Mouse (Mus musculus) gastrocnemius, adult 2 months (tissue): Measurements from ENCODE around the gene Slc22a17. TPM values are rescaled to one million over a fixed set of nuclear protein-coding genes. Genes with fewer than 3 reads are reported as not detected.

Source experiments
- DNase-seq: peaks from one replicate; pipeline ENCODE4 v3.0.0; 2022
- H3K27ac ChIP-seq: fragments of 200-600 bp; 2 replicates; pipeline ENCODE4 v1.8.1; 2022; ENCODE audit warnings: mild to moderate bottlenecking
- H3K4me3 ChIP-seq: fragments of 200-600 bp; 2 replicates; pipeline ENCODE4 v1.8.1; 2022; ENCODE audit warnings: mild to moderate bottlenecking, moderate library complexity
- CTCF ChIP-seq: fragments of 200-600 bp; IDR thresholded peaks from 2 replicates; pipeline ENCODE4 v1.8.1; 2022; ENCODE audit warnings: antibody characterized with exemption, mild to moderate bottlenecking, moderate library complexity
- intact Hi-C: fragments of 180-260 bp; cut with DNase I; formaldehyde crosslinking; loops from one replicate; pipeline ENCODE4 v1.15.1; 2025
- total RNA-seq, 2 experiments: library from RNA; stranded (reverse); gene quantifications; 2 replicates each; pipeline ENCODE4 v1.2.3; 2021

Gene Slc22a17
- total RNA-seq, 2 experiments from 2014 or later = 1.0 to 1.4 TPM

DNA sequence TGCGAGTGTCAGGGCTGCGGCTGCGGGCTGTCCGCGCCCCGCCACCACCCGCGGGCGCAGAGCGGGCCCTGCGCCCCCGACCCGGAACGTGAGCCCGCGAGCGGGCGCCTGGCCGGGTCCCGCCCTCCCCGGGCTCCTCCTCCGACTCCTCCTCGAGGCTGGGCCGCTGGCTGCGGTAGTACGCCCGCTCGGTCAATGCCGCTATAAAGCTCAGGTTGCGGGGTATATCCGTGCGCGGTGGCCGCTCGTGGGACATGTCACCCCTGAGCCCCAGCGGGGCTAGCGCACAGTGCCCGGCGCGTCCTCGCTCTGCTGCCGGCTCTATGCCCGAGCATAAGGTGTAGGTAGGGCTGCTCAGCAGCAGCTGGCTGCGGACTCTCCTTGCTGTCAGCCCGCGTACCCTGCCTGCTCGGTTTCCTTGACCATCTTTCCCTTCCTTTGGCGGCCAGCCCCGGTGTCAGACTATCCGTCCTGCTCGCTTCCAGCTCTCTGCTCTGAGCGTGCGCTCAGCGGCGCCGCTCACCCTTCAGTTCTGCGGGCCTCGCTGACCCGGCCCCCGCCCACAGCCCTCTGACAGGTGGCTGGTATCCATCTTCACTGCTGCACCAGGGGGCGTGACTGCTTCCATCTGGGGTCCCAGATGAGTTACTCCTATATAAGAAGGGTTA is 35.8 kb downstream of the Slc22a17 start, which contains the start of gene Ppp1r3e:
Gene Ppp1r3e, minus strand, starts transcription at position 503 of the 668 bp plus-strand sequence.
- TF ChIP-seq CTCF = no peak; the same call in 1 of the 2 replicates
- H3K4me3 ChIP-seq = peak within 1 kb of the TSS; percentile 77
- intact Hi-C loops = no loop called here
- H3K27ac ChIP-seq = peak within 1 kb of the TSS; percentile 94
- peak; percentile 87 for DNase-seq

DNA sequence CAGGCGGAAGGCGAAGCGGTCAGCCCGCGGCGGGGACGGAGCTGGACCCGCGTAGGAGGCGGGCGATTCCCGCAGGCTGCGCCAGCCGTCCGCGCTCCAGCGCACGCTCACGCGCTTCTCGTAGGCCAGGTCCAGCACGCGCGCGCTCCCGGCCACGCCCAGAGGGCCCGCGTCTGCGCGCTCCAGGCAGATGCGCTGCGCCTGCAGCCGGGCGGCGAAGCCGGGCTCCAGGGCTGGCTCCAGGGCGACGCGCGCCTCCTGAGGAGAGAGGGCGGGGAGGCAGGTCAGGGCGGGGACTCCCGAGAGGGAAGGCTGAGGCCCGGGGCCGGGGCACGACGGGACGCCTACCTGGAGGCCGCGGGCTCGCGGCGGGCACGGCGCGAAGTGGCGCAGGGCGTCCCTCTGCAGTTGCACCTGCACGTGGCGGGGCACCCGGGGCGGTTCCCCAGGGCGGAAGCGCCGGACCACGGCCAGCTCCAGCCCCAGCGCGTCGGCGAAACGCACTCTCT is 36.3 kb downstream of the Slc22a17 start:
- H3K27ac ChIP-seq = peak overlapping the region; percentile 94
- H3K4me3 ChIP-seq = peak overlapping the region; percentile 77
- DNase-seq = peak; percentile 96
- no peak for TF ChIP-seq CTCF
- intact Hi-C loops = no loop called here

GRCm38 (mm10) chr14:54875844-54876538 is 36.9 kb downstream of the Slc22a17 start:
- TF ChIP-seq CTCF = no peak
- peak overlapping the region; percentile 94 for H3K27ac ChIP-seq
- peak overlapping the region; percentile 77 for H3K4me3 ChIP-seq
- intact Hi-C loops = no loop called here
- no peak for DNase-seq

DNA sequence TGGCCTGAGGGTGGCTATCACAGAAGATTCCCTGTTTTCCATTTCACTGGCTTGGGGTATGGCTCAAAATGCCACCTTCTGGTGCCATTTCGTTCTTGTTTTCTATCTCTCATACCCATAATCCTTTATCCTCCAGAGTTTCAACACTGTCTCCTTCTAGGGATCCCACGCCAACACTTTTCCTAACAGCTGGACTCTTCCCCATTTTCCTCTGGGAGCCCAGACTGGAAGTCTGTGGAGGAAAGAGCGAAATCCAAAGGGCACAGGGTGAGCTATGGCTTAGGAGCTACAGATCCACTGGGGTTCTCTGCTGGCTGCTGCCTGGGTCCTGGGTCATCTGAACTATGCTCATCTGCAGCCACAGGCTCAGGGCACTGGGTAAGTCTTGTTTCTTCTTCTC is 38.8 kb downstream of the Slc22a17 start:
- Histone ChIP-seq H3K4me3 (no peak overlapping the region), H3K27ac (no peak overlapping the region)
- no peak for TF ChIP-seq CTCF
- intact Hi-C loops = no loop called here
- DNase-seq = no peak

DNA sequence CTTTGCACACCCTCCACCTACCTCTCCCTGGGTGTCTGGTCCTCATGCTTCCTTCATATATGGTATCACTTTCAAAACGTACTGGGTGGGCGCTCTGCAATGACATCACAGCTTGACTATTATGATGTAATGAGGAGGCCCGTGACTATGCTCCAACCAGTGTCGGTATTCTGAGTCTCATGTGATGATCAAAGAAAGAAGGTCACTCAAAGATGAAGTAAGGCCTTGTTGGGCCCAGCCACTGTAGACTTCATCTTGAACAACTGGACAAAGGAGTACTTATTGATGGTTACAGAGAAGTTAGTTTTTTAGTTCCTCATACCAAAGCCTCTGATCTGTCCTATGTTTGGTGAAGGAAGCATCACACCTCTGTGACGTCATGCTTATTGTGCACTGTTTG is 42.1 kb downstream of the Slc22a17 start, which contains the start of gene Homez:
Gene Homez, minus strand, starts transcription at position 101 of the 400 bp plus-strand sequence.
- Histone ChIP-seq H3K4me3 (no peak within 1 kb of the TSS), H3K27ac (no peak within 1 kb of the TSS)
- DNase-seq = no peak
- TF ChIP-seq CTCF = no peak
- intact Hi-C loops = no loop called here

DNA sequence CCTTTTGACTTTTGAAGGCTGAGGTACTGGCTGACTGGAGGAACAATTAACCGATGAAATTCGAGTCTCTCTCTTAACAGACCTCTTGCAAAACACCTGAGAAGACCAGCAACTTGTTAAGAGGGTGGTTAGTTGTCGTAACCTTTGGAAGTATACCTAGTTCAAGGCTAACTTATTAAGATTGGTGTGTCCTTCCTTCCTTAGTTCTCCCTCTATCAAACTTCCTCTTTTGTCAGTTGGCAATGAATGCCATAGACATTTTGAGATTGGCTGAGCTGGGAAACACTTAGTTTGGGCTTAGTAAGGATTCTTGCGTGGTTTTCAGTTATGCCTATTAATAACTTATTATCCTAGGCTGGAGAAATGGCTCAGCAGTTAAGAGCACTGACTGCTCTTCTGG is 44.9 kb downstream of the Slc22a17 start:
- H3K4me3 ChIP-seq = no peak overlapping the region
- H3K27ac ChIP-seq = no peak overlapping the region
- TF ChIP-seq CTCF = no peak
- intact Hi-C loops = no loop called here
- DNase-seq = no peak

GRCm38 (mm10) chr14:54866936-54867335 is 46.0 kb downstream of the Slc22a17 start:
- intact Hi-C loops = no loop called here
- DNase-seq = no peak
- Histone ChIP-seq H3K4me3 (no peak overlapping the region), H3K27ac (no peak overlapping the region)
- TF ChIP-seq CTCF = peak; percentile 54

DNA sequence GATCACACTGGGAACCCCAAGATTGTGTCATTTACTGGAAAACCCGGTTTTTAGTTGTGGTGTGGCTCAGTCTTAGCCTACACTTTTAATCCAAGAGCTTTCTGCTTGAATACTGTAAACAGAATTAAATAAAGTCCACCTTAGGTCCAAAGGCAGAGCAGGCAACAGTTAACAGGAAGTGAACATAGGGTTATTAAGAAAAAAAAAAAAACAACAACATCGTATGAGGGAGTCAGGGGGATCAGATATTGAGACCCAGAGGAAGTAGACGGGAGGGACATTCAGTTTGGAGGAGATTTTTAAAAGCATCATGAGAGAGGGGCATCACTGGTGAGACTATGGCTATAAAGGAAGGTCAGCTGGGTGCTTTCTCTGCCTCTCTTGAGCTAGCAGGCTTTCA is 46.7 kb downstream of the Slc22a17 start:
- no peak overlapping the region for H3K4me3 ChIP-seq
- H3K27ac ChIP-seq = no peak overlapping the region
- no peak for TF ChIP-seq CTCF
- no peak for DNase-seq
- intact Hi-C loops = no loop called here

DNA sequence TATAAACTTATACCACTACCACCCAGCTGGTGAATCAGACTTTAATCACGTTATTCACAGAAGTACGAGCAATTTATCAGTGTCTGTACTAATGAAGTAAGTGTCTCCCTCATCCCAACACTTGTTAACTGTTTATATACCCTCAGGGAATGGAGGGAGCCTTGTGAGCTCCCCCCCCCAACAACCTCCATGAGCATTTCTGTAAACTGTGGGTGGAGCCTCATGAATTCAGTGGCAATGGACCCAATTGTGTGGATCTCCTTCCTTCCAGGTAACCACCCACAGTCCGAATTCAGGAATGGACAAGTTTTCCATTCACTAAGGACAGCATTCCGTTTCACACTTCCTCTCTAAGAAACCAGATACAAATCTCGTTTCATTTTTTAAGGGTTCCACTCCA is 47.3 kb downstream of the Slc22a17 start:
- DNase-seq = no peak
- TF ChIP-seq CTCF = no peak
- H3K27ac ChIP-seq = no peak overlapping the region
- intact Hi-C loops = no loop called here
- no peak overlapping the region for H3K4me3 ChIP-seq

DNA sequence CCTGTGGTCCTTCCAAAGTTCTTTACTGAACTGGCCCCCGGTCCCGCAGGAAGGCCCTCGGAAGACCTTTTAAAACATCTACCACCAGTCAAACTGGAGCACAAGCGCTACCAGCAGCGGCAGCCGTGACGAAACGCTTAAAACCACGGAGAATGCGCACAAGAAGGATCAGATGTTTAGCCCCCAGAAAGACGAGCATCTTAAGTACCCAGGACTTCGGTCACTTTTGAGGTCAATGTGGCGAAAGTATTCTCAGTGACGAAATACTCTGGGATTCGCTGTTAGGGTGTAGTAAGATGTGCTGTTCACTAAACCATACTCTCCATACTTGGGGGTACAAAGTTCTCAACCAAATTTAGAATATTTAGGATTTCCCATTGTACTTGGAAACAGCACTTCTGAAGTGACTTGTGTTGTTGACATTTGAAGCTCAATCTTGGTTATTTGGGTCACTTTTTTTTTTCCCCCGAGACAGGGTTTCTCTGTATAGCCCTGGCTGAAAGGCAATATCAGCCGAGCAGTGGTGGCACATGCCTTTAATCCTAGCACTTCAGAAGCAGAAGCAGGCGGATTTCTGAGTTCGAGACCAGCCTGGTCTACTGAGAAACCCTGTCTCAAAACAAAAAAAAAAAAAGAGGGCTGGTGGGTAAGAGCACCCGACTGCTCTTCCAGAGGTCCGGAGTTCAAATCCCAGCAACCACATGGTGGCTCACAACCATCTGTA is 48.5 kb downstream of the Slc22a17 start:
- TF ChIP-seq CTCF = no peak

GRCm38 (mm10) chr14:54863501-54864312 is 49.2 kb downstream of the Slc22a17 start:
- DNase-seq = peak; percentile 96
- peak overlapping the region; percentile 73 for H3K4me3 ChIP-seq
- intact Hi-C loops = no loop called here
- peak overlapping the region; percentile 94 for H3K27ac ChIP-seq
- TF ChIP-seq CTCF = no peak

More for the DNA sequence above, 48.5 kb downstream of the Slc22a17 start:
- Histone ChIP-seq H3K27ac (peak overlapping the region; percentile 94), H3K4me3 (peak overlapping the region; percentile 73)
- intact Hi-C loops = no loop called here
- no peak for DNase-seq

DNA sequence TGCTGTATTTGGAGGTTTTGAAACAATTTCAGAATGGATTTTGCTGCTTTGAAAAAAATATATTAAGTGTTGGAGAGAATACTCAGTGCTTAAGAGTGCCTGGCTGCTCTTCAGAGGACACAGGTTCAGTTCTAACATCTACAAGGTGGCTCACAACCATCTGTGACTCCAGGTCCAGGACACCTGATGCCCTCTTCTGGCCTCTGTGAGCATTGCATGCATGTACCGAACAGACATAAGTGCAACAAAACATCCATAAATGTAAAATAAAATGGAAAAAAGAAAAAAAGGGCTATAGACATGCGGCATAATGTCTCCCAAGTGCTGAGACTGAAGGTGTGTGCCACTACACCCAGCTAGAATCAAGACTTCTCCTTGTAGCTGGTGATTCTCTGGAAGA is 52.4 kb downstream of the Slc22a17 start:
- Histone ChIP-seq H3K27ac (no peak overlapping the region), H3K4me3 (no peak overlapping the region)
- TF ChIP-seq CTCF = peak; percentile 83
- peak; percentile 60 for DNase-seq
- intact Hi-C loops = loop anchor here (1.0 kb wide), 1 partner anchor 146 kb away; no protein-coding TSS in a partner anchor
